Mouse (Mus musculus) lung, embryonic 16.5 days (tissue): Measurements from ENCODE around the gene Fabp3. TPM values are rescaled to one million over a fixed set of nuclear protein-coding genes. Genes with fewer than 3 reads are reported as not detected.

ENCODE experiments used
- polyA plus RNA-seq: library from polyadenylated mRNA; unstranded; fragments of >200 nt; fragmentation: Nextera tagmentation; extraction: Ambion mirVana; gene quantifications from 2 replicates; pipeline ENCODE4 v1.2.1, GENCODE M21; 2015

Gene Fabp3
- polyA plus RNA-seq, 1 experiment from 2014 or later = 54.4 TPM

Other genes starting within 250 kb of the Fabp3 start
- 77.9 and 81.2 TPM in 2 replicates for gene Pef1, start 206.0 kb upstream of the Fabp3 start, polyA plus RNA-seq
- gene Hcrtr1, start 169.2 kb upstream of the Fabp3 start, polyA plus RNA-seq = 0.34 and 0.40 TPM in 2 replicates
- 73.3 and 81.6 TPM in 2 replicates for gene Tinagl1, start 133.5 kb upstream of the Fabp3 start, polyA plus RNA-seq
- gene Gm853, start 86.2 kb upstream of the Fabp3 start, polyA plus RNA-seq = not detected in 2 replicates
- gene Serinc2, start 29.4 kb upstream of the Fabp3 start, polyA plus RNA-seq = 19.9 and 20.4 TPM in 2 replicates
- not detected in 2 replicates for gene Gm10570, start 79 bp downstream of the Fabp3 start, polyA plus RNA-seq
- 62.5 and 72.0 TPM in 2 replicates for gene Zcchc17, start 51.3 kb downstream of the Fabp3 start, polyA plus RNA-seq
- 135 and 138 TPM in 2 replicates for gene Snrnp40, start 51.5 kb downstream of the Fabp3 start, polyA plus RNA-seq